Mouse (Mus musculus): ENCODE data around the gene Atp8b3. TPM values are rescaled to one million over a fixed set of nuclear protein-coding genes. Genes with fewer than 3 reads are reported as not detected.

Gene Atp8b3
- total RNA-seq, 1 experiment from 2014 or later = not detected

- ATAC-seq (replicated peaks in 1 of 2; ENCODE audit: insufficient read depth in 1 of 2, low FRiP score in 2 of 2, low TSS enrichment in 1 of 2, low read depth in 1 of 2, poor library complexity in 2 of 2, severe bottlenecking in 2 of 2) = peak; percentile 5 to 18; a peak in 1 of 4 replicates
These were observed 32.2 kb upstream of the Atp8b3 start for GRCm38 (mm10) chr10:80570871-80571836.

GRCm38 (mm10) chr10:80570419-80570818, 31.5 kb upstream of the Atp8b3 start:
- no peak for ATAC-seq (replicated peaks in 1 of 2; ENCODE audit: insufficient read depth in 1 of 2, low FRiP score in 2 of 2, low TSS enrichment in 1 of 2, low read depth in 1 of 2, poor library complexity in 2 of 2, severe bottlenecking in 2 of 2)

GRCm38 (mm10) chr10:80569664-80570066, 30.7 kb upstream of the Atp8b3 start:
- peak; percentile 73 to 80 for ATAC-seq (replicated peaks in 1 of 2; ENCODE audit: insufficient read depth in 1 of 2, low FRiP score in 2 of 2, low TSS enrichment in 1 of 2, low read depth in 1 of 2, poor library complexity in 2 of 2, severe bottlenecking in 2 of 2)

- no peak for ATAC-seq (replicated peaks in 1 of 2; ENCODE audit: insufficient read depth in 1 of 2, low FRiP score in 2 of 2, low TSS enrichment in 1 of 2, low read depth in 1 of 2, poor library complexity in 2 of 2, severe bottlenecking in 2 of 2)
These were observed 30.0 kb upstream of the Atp8b3 start for GRCm38 (mm10) chr10:80568876-80569275.

- ATAC-seq (replicated peaks in 1 of 2; ENCODE audit: insufficient read depth in 1 of 2, low FRiP score in 2 of 2, low TSS enrichment in 1 of 2, low read depth in 1 of 2, poor library complexity in 2 of 2, severe bottlenecking in 2 of 2) = peak; percentile 46 to 48; a peak in 3 of 4 replicates
These were observed 27.6 kb upstream of the Atp8b3 start for GRCm38 (mm10) chr10:80566375-80567092.

- ATAC-seq (replicated peaks in 1 of 2; ENCODE audit: insufficient read depth in 1 of 2, low FRiP score in 2 of 2, low TSS enrichment in 1 of 2, low read depth in 1 of 2, poor library complexity in 2 of 2, severe bottlenecking in 2 of 2) = peak; percentile 84 to 85
These were observed 22.4 kb upstream of the Atp8b3 start, which contains the start of gene Rexo1 for GRCm38 (mm10) chr10:80561116-80561944. Gene Rexo1, minus strand, starts transcription at chr10:80561560.

- ATAC-seq (replicated peaks in 1 of 2; ENCODE audit: insufficient read depth in 1 of 2, low FRiP score in 2 of 2, low TSS enrichment in 1 of 2, low read depth in 1 of 2, poor library complexity in 2 of 2, severe bottlenecking in 2 of 2) = no peak
These were observed 21.7 kb upstream of the Atp8b3 start for GRCm38 (mm10) chr10:80560621-80561020.

- ATAC-seq (replicated peaks in 1 of 2; ENCODE audit: insufficient read depth in 1 of 2, low FRiP score in 2 of 2, low TSS enrichment in 1 of 2, low read depth in 1 of 2, poor library complexity in 2 of 2, severe bottlenecking in 2 of 2) = no peak
These were observed 20.5 kb upstream of the Atp8b3 start for GRCm38 (mm10) chr10:80559431-80559830.

- ATAC-seq (replicated peaks in 1 of 2; ENCODE audit: insufficient read depth in 1 of 2, low FRiP score in 2 of 2, low TSS enrichment in 1 of 2, low read depth in 1 of 2, poor library complexity in 2 of 2, severe bottlenecking in 2 of 2) = no peak
These were observed 18.5 kb upstream of the Atp8b3 start for GRCm38 (mm10) chr10:80557346-80557965.

- ATAC-seq (replicated peaks in 1 of 2; ENCODE audit: insufficient read depth in 1 of 2, low FRiP score in 2 of 2, low TSS enrichment in 1 of 2, low read depth in 1 of 2, poor library complexity in 2 of 2, severe bottlenecking in 2 of 2) = no peak
These were observed 15.1 kb upstream of the Atp8b3 start for GRCm38 (mm10) chr10:80553997-80554396.

GRCm38 (mm10) chr10:80553575-80553974, 14.7 kb upstream of the Atp8b3 start:
- ATAC-seq (replicated peaks in 1 of 2; ENCODE audit: insufficient read depth in 1 of 2, low FRiP score in 2 of 2, low TSS enrichment in 1 of 2, low read depth in 1 of 2, poor library complexity in 2 of 2, severe bottlenecking in 2 of 2) = no peak; a peak in 1 of 4 replicates

- no peak for ATAC-seq (replicated peaks in 1 of 2; ENCODE audit: insufficient read depth in 1 of 2, low FRiP score in 2 of 2, low TSS enrichment in 1 of 2, low read depth in 1 of 2, poor library complexity in 2 of 2, severe bottlenecking in 2 of 2)
These were observed 13.4 kb upstream of the Atp8b3 start for GRCm38 (mm10) chr10:80552364-80552763.

- no peak for ATAC-seq (replicated peaks in 1 of 2; ENCODE audit: insufficient read depth in 1 of 2, low FRiP score in 2 of 2, low TSS enrichment in 1 of 2, low read depth in 1 of 2, poor library complexity in 2 of 2, severe bottlenecking in 2 of 2)
These were observed 10.4 kb upstream of the Atp8b3 start for GRCm38 (mm10) chr10:80549279-80549678.

- peak; percentile 30 to 57; a peak in 2 of 4 replicates for ATAC-seq (replicated peaks in 1 of 2; ENCODE audit: insufficient read depth in 1 of 2, low FRiP score in 2 of 2, low TSS enrichment in 1 of 2, low read depth in 1 of 2, poor library complexity in 2 of 2, severe bottlenecking in 2 of 2)
These were observed 9.6 kb upstream of the Atp8b3 start for GRCm38 (mm10) chr10:80548428-80549006.

- ATAC-seq (replicated peaks in 1 of 2; ENCODE audit: insufficient read depth in 1 of 2, low FRiP score in 2 of 2, low TSS enrichment in 1 of 2, low read depth in 1 of 2, poor library complexity in 2 of 2, severe bottlenecking in 2 of 2) = no peak
These were observed 8.6 kb upstream of the Atp8b3 start for GRCm38 (mm10) chr10:80547539-80547938.

- no peak for ATAC-seq (replicated peaks in 1 of 2; ENCODE audit: insufficient read depth in 1 of 2, low FRiP score in 2 of 2, low TSS enrichment in 1 of 2, low read depth in 1 of 2, poor library complexity in 2 of 2, severe bottlenecking in 2 of 2)
These were observed 8.0 kb upstream of the Atp8b3 start for GRCm38 (mm10) chr10:80546945-80547344.

GRCm38 (mm10) chr10:80545590-80545989, 6.7 kb upstream of the Atp8b3 start:
- ATAC-seq (replicated peaks in 1 of 2; ENCODE audit: insufficient read depth in 1 of 2, low FRiP score in 2 of 2, low TSS enrichment in 1 of 2, low read depth in 1 of 2, poor library complexity in 2 of 2, severe bottlenecking in 2 of 2) = no peak
